ENCODE assay signal across 14 mouse cellular contexts in genomic region chr6:9220724-9221453, GRCm38 (mm10).
DNase-seq lines count a peak whose midpoint lies in the region; ATAC-seq lines count a peak whose summit lies in the region.
"Had no signal": no experiment of that assay in that cellular context is flagged by ENCODE, and none has a peak within 500 bp of the region (broad histone marks: within the 10 kb centered on the region; RNA-seq: fewer than 3 reads in every experiment).

No protein-coding gene starts in this region.

- no peaks in the 10 kb centered on the region for H3K9me3 ChIP-seq in hindbrain, embryonic 15.5 days
- no peaks in the 10 kb centered on the region for H3K9me3 ChIP-seq in midbrain, embryonic 14.5 days (ENCODE audit: control insufficient read depth, low read length)
- H3K9me3 ChIP-seq: embryonic facial prominence, embryonic 12.5 days had no signal

- peak; percentile 5 for DNase-seq in embryo, embryonic 11 days
- no peak for DNase-seq in embryo, embryonic 9.5 days (ENCODE audit: extremely low spot score)
- peak; percentile 2 to 5 for DNase-seq in adrenal gland, postnatal 36 days
- peak; percentile 26 for DNase-seq in midbrain, embryonic 14.5 days
- no peak for DNase-seq in T-cell, adult 2 months (ENCODE audit: low spot score)
- no peak for DNase-seq in lung, postnatal 25 days (ENCODE audit: low spot score)
- DNase-seq in urinary bladder, postnatal 14 days (ENCODE audit: low spot score) = no peak
- DNase-seq: heart, adult 11 months; kidney, adult 11 months; kidney, postnatal 36 days had no signal

- no peaks in the 10 kb centered on the region for H3K27me3 ChIP-seq in hindbrain, embryonic 15.5 days
- H3K27me3 ChIP-seq in midbrain, embryonic 14.5 days (ENCODE audit: control insufficient read depth, insufficient read depth, low read length) = no peaks in the 10 kb centered on the region
- H3K27me3 ChIP-seq: embryonic facial prominence, embryonic 12.5 days had no signal

- H3K4me2 ChIP-seq in hindbrain, embryonic 15.5 days = no peak overlapping the region
- no peak overlapping the region for H3K4me2 ChIP-seq in midbrain, embryonic 14.5 days (ENCODE audit: low read length)
- H3K4me2 ChIP-seq: embryonic facial prominence, embryonic 12.5 days had no signal

- no peak overlapping the region for H3K9ac ChIP-seq in hindbrain, embryonic 15.5 days
- H3K9ac ChIP-seq in midbrain, embryonic 14.5 days (replicated peaks; ENCODE audit: low read length) = no peak overlapping the region
- H3K9ac ChIP-seq: embryonic facial prominence, embryonic 12.5 days had no signal

- H3K4me1 ChIP-seq in hindbrain, embryonic 15.5 days (replicated peaks) = peaks cover 4% of the 10 kb centered on the region; the same call in 1 of the 2 replicates
- no peaks in the 10 kb centered on the region; the same call in 1 of the 2 replicates for H3K4me1 ChIP-seq in midbrain, embryonic 14.5 days (ENCODE audit: control insufficient read depth, insufficient read depth, low read length)
- H3K4me1 ChIP-seq: embryonic facial prominence, embryonic 12.5 days had no signal

- whole genome bisulfite sequencing in hindbrain, embryonic 15.5 days = 28% methylated on average over 4 of the region's 4 CpGs
- 40% methylated on average over 4 of the region's 4 CpGs for WGBS in midbrain, embryonic 14.5 days

- no peak overlapping the region for H3K4me3 ChIP-seq in hindbrain, embryonic 15.5 days
- no peak overlapping the region for H3K4me3 ChIP-seq in midbrain, embryonic 14.5 days (replicated peaks; ENCODE audit: low read depth, low read length)
- H3K4me3 ChIP-seq: embryonic facial prominence, embryonic 12.5 days had no signal

- H3K27ac ChIP-seq in hindbrain, embryonic 15.5 days (replicated peaks) = peak overlapping the region; percentile 49; the same call in 1 of the 2 replicates
- peak overlapping the region; percentile 28 for H3K27ac ChIP-seq in midbrain, embryonic 14.5 days (replicated peaks; ENCODE audit: low read depth, low read length)
- H3K27ac ChIP-seq: embryonic facial prominence, embryonic 12.5 days; stomach, postnatal 0 days had no signal

- no peak for ATAC-seq in hindbrain, embryonic 15.5 days (ENCODE audit: low FRiP score, low read depth)
- 0 out of 2 replicates have a peak, but pooled peaks have one; percentile 26 for ATAC-seq in midbrain, embryonic 14.5 days (ENCODE audit: low FRiP score, low TSS enrichment)
- ATAC-seq: lung, postnatal 0 days had no signal

- no peaks in the 10 kb centered on the region for H3K36me3 ChIP-seq in hindbrain, embryonic 15.5 days
- H3K36me3 ChIP-seq in midbrain, embryonic 14.5 days (ENCODE audit: control insufficient read depth, insufficient read depth, low read length) = no peaks in the 10 kb centered on the region
- H3K36me3 ChIP-seq: embryonic facial prominence, embryonic 12.5 days had no signal

Comparison
In these comparisons a context has a peak if more than half of its experiments do, and no peak if none do; other contexts are left out.
1. DNase-seq: peak in embryo, embryonic 11 days (single experiment), adrenal gland, postnatal 36 days (2 of 2) and midbrain, embryonic 14.5 days (single experiment); none in embryo, embryonic 9.5 days (single experiment), T-cell, adult 2 months (single experiment), lung, postnatal 25 days (single experiment) and urinary bladder, postnatal 14 days (single experiment).